Mouse (Mus musculus) mature B cell (primary cell): ENCODE measurements around the gene Dennd4b.
"Not testable (repeated sequence)": the region's sequence is repeated elsewhere in the genome, so short reads cannot be mapped to it uniquely, and the experiment has no call there.

ENCODE experiments used
- in situ Hi-C: fragments of 300-500 bp; cut with MboI; formaldehyde crosslinking; loops from 2 replicates; pipeline ENCODE4 v1.14.3; 2019

Dennd4b gene

DNA sequence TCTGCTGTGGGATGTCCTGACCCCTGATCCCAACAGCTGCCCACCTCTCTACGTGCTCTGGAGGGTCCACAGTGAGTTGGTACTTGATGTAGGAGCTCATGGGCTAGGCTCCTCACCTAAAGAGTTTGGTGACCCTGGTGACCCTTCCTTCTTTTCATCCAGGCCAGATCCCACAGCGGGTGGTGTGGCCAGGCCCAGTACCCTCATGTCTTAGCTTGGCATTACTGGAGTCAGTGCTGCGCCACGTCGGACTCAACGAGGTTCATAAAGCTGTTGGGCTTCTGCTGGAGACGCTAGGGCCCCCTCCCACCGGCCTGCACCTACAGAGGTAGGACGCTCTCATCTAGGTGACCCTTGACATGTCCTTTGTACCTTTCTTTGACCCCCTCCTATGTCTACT lies 14.2 kb downstream of the Dennd4b start:
- in situ Hi-C loops = no loop called here

DNA sequence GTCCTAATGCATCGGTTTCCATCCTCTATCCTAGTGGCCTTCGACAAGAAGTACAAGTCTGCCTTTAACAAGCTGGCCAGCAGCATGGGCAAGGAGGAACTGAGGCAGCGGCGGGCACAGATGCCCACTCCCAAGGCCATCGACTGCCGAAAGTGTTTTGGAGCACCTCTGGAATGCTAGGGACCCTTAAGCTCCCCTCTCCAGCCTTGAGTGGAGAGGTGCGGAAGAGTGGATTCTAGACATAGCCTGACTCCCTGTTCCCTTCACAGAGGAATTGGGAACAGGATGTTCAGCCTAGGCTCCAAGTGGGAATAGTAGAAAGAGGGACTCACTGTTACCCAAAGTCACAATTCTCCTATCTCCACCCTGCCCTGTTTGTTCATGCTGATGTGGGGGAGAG lies 14.8 kb downstream of the Dennd4b start:
- in situ Hi-C loops = no loop called here

GRCm38 (mm10) chr3:90280708-90281107 lies 15.7 kb downstream of the Dennd4b start:
- in situ Hi-C loops = no loop called here

DNA sequence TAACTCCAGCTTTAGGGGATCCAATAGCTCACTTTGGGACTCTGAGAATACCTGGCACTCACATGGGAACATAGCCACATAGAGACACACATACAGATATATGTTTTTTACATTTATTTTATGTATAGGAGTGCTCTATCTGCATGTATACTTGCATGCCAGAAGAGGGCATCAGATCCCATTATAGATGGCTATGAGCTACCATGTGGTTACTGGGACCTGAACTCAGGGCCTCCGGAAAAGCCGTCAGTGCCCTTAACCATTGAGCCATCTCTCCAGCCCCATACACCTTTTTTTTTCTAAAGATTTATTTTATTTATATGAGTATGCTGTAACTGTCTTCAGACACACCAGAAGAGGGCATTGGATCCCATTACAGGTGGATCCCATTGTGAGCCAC lies 19.2 kb downstream of the Dennd4b start:
- in situ Hi-C loops = no loop called here

DNA sequence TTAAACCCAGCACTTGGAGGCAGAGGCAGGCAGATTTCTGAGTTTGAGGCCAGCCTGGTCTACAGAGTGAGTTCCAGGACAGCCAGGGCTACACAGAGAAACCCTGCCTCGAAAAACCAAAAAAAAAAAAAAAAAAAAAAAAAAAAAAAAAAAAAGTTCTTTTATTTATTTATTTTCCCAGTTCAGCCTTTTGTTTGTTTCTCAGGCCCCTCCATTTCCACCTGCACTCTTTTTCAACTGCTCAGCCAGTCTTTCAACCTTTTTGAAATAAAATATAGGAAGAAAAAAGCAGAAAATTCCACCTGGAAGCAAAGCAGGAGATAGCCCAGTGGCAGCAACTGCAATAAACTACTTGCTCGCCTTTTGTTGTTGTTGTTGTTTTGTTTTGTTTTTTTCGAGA lies 24.4 kb downstream of the Dennd4b start:
- in situ Hi-C loops = not testable (repeated sequence)

- in situ Hi-C loops = no loop called here
Measured at GRCm38 (mm10) chr3:90290602-90291001, 25.6 kb downstream of the Dennd4b start.

DNA sequence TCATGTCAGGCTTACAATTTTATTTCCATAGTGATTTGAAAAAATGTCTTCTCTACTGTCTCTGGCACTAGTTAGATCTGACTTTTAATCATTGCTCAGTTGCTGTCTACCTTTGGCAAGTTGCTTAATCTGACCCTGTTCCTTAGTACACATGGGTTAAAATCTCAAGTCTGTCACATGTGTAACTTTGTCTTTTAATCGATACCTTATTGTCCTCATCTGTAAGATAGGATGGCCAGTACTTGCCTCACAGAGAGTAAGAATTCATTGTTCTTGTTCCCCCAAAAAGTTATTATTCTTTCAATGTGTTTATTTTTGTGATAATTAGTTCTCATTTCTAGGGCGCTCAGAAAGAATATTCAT lies 27.0 kb downstream of the Dennd4b start:
- in situ Hi-C loops = no loop called here

- in situ Hi-C loops = no loop called here
Measured at GRCm38 (mm10) chr3:90292345-90293275, 27.6 kb downstream of the Dennd4b start, which contains the start of gene Gatad2b. TSS of gene Gatad2b (plus strand) at chr3:90293178.

- in situ Hi-C loops = no loop called here
Measured at GRCm38 (mm10) chr3:90293352-90294063, 28.5 kb downstream of the Dennd4b start.

DNA sequence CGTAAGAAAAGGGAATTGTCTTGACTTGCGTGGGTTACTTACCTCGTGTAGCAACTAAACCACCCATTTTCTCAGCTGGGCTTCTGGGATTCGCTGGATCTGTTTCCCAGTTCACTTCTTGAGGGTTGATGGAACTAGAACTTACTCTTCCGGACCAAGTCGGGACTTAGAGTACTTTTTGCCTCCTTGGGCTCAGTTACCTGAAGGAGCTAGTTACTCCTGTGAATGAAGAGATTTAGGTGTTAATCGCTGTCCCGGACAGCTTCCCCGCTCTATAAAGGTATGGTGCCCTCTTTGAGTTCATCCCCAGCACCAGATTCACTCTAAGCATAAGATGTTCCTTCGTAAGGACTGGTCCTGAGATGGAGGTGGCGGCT lies 29.1 kb downstream of the Dennd4b start:
- in situ Hi-C loops = no loop called here

DNA sequence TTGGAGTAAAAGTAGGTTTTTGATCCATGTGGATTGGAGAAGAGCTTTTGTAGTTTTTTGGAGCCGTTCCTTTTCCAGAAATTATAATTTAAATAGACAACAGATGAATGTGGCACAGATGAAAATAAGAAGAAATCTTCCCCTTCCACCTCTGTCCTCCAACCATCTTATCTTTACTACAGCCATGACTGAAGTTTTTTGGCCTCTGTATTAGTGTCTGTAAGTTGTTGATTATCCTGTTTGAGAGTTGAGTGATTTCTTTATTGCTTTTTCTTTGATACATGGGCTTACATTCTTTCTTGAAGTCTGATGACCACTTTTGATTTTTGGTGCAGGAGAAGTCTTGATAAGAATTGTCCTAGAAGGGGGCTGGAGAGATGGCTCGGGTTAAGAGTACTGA lies 29.7 kb downstream of the Dennd4b start:
- in situ Hi-C loops = no loop called here

DNA sequence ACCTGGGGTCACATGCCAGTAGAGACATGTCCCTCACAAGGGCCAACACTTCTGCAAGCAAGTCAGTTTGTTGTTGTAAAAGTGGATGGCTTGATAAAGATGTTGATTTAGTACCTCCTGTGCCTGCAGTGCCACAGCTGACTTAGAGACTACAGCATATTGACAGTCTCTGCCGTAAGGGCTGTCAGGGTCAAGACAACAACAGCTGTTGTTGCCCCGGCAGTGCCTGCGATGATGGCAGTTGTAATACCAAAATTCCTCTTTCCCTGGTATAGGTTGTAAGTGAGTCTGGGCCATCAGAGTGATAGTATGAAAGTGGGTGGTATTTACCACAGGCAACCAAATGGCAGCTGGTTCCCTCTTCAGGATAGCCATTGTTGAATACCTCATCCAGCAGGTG lies 40.8 kb downstream of the Dennd4b start:
- in situ Hi-C loops = no loop called here

- in situ Hi-C loops = no loop called here
Measured at GRCm38 (mm10) chr3:90309589-90309988, 44.6 kb downstream of the Dennd4b start.

GRCm38 (mm10) chr3:90313367-90313766 lies 48.4 kb downstream of the Dennd4b start:
- in situ Hi-C loops = no loop called here

- in situ Hi-C loops = no loop called here
Measured at GRCm38 (mm10) chr3:90314241-90314640, 49.3 kb downstream of the Dennd4b start.

GRCm38 (mm10) chr3:90322289-90322688 lies 57.3 kb downstream of the Dennd4b start:
- in situ Hi-C loops = no loop called here

GRCm38 (mm10) chr3:90323119-90323518 lies 58.1 kb downstream of the Dennd4b start:
- in situ Hi-C loops = no loop called here
